Mouse (Mus musculus): Measurements from ENCODE around the gene Slc4a5.

Slc4a5 gene

GRCm38 (mm10) chr6:83350851-83351405, 131.3 kb downstream of the Slc4a5 start:
- DNase-seq (ENCODE audit: low read depth, low spot score) = no peak

- no peak for DNase-seq (ENCODE audit: low read depth, low spot score)
Observed at GRCm38 (mm10) chr6:83351490-83352160, 132.0 kb downstream of the Slc4a5 start.

GRCm38 (mm10) chr6:83352666-83353410, 133.2 kb downstream of the Slc4a5 start:
- no peak for DNase-seq (ENCODE audit: low read depth, low spot score)

All from 3T3-L1 (cell line).